Mouse (Mus musculus): ENCODE measurements at regions not wholly inside any gene's neighbourhood (a gene's known extent, or its start where the extent isn't known, plus 50 kb on each side); places are given as distances from the start of the nearest gene placed in this dataset.

DNA sequence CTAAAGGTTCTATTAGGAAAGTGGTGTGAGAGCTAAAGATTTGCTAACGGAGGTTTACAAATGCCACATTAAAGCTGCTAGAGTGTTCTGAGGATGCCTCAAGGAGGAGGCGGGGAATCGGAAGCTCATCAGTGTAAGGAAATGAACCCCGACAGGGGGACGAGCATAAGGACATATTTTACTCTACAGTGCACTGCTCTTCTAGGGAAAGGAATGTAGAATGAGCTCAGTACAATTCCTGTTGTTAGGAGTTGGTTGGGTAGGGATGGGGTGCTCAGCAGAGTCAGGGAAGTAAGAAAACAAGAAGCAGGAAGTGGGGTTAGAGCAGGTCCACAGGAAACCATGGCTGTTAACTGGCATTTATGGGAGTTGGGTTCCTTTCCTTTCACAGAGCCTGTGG, 54.6 kb downstream of the Mex3b start:
- no peak for DNase-seq (ENCODE audit: low read depth)

DNA sequence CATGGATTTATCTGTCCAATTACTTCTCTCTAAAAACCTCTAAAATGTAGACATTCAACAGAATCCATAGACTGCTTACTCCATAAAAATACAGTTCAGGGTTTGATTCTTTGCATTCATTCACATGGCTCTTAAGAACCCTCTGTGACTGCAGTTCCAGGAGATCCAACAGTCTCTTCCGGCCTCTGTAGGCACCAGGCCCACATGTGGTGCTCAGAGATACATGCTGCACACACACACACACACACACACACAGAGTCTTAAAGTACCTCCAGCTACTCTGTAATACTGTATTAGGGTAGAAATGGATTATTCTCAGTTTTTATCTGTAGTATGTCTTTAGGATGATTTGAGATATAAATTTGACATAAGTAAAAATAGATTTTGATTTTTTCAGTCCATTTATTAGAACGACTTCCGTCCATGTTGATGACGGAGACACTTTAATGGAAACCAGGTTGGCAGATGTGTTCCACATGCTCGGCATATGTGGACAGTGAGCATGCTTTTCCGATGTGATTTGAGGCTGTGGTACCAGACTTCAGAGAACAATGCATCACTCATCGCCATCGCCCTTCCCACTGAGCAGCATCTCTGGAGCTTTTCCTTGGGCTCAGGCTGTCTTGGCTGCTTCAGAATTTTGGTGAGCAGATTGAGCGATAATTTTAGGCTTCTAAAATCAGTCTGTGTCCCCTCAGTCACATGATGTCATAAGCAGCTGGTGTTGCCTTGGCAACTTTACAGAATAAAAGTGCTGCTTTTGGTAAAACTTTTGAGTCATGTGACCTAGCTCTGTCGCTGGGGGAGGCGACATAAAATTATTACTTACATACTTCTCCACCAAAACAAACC, 56.3 kb downstream of the Mex3b start:
- DNase-seq (ENCODE audit: low read depth), result no peak

DNA sequence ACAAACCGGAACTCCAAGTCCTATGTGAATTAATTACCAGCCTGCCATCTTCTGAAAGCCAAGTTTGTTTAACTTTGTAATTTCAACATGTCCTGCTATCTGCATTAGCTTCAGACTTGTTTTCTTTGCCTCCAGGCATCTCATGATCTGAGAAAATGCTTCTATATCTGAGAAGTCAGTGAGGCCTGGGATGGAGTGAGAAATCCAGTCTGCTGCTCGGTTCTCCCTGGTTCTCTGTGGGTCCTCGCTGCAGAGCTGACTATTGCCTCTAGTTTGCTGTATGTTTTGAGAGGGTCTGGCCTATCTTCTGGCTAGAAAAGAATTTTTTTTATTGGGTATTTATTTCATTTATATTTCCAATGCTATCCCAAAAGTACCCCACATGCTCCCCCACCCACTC, 57.0 kb downstream of the Mex3b start:
- DNase-seq (ENCODE audit: low read depth), result no peak

DNA sequence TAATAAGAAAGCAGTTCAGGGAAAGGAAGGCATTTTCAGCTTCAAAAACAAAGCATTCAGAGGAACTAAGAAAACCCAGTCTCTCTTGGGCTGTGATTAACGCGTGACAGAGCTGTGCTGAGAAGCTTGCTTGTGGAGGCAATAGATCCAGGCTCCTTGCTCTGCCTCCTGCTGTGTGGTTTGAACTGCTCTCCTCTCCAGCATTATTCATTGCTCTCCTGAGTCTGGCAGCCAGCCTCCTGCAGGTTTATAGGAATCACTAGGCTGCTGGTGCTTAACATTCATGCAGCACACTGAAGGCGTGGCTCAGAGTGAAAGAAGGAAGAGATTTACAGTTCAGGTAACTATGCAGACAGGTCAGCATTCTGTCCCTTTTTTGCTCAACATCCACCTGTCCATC, 71.2 kb downstream of the Mex3b start:
- no peak for DNase-seq (ENCODE audit: low read depth)

DNA sequence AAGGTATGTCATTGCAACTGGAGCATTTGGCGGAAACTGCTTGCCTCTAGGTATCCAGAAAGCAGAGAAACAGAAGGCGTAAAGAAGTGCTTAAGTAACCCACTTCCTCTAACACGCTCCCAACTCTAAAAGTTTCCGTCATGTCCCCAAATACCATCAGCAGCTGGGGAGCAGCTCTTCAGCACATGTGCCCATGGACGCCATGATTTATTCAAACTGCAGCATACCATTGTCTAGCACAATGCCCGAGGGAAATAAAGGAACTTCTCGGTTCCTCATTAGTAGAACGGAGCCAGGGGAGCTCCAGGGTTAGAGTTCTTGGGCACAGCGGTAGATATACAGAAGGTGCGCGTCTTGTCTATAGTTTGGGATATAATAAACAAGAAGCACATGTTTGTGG, 72.4 kb downstream of the Mex3b start:
- DNase-seq (ENCODE audit: low read depth), result no peak

DNA sequence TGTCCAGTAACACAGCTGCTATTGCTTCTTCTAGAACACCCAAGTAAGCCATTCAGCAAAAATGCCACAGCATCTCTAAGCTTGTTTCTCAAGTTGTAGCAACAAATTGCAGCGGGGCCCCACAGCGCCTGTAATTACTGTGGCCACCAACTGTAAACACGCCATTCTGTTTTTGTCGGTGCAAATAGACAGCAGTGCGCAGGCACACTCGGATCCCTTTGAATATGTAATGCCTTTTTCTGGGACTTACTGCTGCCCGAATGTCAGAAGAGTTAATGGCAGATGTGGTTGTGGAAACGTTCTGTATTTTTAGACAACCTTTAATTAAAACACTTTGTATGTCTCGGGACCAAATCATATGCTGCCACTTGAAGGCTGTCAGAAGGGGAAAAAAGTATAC, 76.2 kb downstream of the Mex3b start:
- no peak for DNase-seq (ENCODE audit: low read depth)

DNA sequence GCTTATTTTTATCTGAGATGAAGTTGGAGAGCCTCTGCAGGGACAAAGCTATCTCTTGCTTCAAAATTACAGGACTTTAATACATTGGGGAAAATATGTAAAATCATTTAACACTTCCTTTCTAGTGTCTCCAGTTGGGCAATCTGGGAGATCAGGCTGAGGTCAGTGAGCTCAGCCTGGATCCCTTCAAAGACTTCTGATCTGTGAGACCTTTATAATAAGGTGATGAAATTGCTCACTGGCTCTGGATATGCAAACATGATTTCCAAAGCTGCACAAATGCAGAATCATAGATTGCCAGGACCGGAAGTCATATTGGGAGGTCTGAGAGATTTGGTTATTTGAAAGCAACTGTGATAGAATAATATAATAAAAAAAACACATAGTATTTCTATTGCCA, 76.7 kb downstream of the Mex3b start:
- no peak for DNase-seq (ENCODE audit: low read depth)

DNA sequence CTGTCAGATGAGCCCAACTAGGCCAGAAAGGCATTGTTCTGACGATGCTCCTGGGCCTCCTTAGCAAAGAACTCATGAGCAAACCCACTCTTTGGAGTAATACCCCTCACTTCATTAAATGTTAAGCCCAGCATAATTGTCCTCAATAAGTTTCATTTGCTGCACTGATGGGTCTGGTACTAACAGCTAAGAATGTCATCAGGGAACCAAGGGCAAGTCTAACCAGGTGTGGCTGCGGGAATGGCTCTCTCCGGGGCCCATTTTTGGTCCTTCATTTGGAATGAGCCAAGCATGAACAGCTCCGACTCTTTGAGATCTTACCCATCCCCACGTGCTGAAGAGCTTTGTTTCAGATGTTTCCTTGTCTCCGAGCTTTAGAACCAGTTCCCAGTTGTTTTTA, 82.2 kb downstream of the Mex3b start:
- DNase-seq (ENCODE audit: low read depth), result no peak

DNA sequence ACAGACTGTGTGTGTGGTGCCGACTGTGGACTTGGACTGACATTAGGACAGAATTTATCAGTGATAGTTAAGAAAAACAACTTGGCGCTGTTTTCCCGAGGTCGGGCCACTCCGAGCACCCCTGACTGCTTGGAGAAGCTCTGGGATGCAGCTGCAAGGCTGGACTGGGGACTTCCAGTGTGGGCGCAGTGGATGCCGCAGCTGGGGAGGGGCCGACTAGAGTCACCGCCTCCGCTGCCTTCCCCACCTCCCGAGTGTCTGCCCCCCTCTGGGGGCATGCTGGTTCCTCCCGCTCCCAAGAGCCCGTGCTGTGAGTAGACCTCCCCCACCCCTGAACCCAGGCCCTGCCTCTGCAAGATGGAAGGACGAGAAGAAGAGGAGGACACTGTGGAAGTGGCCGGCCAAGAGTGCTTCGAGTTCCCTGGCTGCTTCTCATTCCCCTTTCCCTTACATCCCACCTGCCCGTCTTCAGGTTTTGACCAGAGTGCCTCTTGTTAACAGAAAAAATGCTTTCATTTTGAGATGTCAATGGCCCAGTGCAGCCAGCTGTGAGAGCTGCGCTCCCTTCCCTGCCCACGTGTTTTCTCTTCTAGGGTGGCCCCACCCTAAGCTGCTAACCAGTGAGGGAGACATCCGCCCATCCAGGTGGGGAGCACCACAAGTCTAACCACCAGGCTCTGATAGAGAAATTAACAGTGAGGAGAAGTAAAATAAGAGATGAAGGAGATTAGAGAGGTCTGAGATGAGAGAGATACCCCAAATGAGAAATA, 90.3 kb downstream of the Mex3b start:
- no peak for DNase-seq (ENCODE audit: low read depth)

DNA sequence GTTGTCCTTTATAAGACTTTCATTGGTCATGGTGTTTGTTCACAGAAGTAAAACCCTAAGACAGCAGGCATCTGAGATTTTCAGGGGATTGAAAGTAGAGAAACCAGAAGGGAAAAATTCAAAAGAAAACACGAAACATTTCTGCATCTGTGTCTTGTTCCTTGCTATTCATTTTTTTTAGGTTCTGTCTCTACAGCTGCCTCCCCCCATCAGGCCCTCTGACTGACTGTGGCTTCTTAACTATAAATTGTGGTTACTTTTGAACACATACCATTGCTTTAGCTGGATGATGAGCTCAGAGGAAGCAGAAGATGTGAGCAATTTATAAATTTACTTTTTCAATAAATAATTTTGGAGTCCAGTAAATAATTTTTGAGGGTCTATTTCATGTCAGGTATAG, 103.5 kb downstream of the Mex3b start:
- DNase-seq (ENCODE audit: low read depth), result no peak

DNA sequence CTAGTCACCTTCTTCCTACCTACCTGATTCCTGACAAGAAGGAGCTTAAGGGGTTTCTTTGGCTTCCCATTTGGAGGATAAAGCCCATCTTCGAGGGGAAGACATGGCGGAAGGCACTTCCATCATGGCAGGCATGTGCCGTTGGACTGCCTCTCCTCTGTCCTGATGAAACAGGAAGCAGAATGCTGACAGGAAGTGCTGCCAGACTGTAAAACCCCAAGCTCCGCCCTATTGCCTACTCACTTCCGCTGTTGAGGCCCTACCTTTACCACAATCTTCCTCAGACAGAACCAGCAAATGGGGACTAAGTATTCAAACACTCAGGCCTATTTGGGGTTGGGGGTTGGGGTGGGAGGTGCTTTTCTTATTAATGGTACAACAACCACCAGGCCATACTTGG, 104.1 kb downstream of the Mex3b start:
- DNase-seq (ENCODE audit: low read depth), result peak; percentile 67

DNA sequence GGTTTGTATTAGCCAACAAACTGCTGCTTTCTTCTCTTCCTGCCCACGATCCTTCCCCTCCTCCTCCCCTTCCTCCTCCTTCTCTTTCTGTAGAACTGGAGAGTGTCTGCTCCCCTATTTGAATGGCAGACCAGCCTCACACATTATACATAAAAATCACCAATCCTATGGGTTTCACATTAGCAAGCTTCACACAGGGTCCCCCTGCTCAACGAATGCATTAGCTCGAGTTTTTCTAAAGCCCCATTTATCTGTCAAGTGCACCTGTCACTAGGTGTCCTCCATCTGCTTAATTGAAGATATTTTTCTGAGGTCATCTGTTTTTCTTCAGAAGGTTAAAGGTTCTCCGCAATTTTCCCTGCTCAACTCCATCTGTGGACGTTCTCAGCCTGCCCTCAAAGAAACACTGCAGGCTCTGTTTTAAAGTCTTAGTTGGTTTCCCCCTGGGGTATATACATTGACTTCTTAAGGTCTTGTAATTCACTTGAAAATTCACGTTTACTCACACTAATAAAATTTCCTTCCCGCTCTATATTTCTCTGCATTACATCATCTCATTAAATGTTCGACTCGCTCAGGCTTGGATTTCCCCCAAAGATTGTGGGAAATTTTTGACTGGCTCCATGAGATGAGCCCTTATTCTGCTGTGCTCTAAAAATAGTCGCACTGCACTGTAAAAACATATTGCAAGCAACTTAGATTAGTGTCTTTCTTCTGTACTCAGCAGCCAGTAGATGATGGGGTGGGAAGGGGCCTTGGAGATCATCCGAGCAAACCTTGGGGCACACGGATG, 105.3 kb downstream of the Mex3b start:
- no peak for DNase-seq (ENCODE audit: low read depth)

DNA sequence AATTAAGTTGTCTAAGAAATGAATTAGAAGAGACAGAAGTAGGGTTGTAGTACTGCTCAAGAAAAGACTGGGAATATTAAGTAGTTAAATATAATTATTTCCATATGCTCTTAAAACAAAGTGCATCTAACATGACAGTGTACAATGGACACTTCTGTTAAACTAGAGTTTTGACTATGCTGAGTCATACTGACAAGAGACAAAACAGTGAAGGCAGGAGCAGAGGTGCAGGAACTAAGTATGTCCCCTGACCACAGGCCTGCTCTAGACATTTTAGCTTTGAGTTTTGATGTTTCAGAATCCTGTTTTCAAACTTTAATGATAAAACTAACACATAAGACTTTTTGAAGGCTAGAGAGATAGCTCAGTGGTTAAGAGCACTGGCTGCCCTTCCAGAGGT, 123.6 kb downstream of the Mex3b start:
- peak; percentile 15 for DNase-seq (ENCODE audit: low read depth)

DNA sequence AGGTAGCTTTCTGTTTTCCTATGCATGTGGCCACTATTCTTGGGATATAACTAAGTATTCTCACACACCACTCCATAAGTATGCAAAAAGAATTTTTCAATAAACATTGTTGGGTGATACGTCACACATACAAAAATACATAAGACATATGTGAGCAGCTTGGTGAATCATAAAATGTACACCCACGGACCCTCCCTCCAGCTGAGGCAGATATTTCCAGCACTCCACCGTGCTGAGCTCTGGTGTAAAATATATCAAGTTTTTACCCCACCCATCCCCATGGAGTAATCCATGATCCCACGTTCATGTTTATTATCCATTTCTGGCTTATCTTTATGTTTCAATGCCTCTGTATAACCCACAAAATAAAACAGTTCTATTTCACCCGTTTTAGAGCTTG, 126.0 kb downstream of the Mex3b start:
- no peak for DNase-seq (ENCODE audit: low read depth)

DNA sequence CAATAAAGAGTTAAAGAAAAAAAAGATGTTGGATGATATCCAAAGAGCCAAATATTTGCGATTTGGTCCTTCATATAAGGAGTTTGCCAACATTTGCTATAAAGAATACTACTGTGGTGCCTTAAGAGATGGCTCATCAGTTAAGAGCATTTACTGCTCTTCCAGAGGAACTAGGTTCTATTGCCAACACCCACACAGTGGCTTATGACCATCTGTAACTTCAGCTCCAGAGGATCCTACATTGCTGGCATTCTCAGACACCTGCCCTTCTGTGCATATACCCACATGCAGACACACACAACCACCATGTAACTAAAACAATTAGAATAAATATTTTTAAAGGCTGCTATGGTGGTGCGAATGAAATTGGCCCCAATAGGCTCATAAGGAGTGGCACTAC, 131.7 kb downstream of the Mex3b start:
- no peak for DNase-seq (ENCODE audit: low read depth)

DNA sequence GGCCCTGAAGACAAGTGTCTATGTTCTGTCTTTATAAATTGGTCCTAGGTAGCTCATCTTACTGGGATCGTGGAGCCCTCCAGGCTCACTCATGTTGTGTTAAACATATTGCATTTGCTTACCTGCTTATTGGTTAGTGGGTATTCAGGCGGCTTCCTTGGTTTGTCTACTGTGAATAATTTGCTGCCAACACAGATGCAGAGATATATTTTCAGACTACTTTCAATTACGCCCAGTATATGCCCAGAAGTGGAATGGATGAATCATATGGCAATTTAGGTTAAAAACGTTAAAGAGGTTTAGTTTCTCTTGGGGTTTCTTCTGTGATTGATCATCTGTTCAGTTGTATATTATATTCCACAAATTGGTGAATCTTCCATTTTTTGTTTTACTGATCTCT, 140.4 kb downstream of the Mex3b start:
- DNase-seq (ENCODE audit: low read depth), result no peak

DNA sequence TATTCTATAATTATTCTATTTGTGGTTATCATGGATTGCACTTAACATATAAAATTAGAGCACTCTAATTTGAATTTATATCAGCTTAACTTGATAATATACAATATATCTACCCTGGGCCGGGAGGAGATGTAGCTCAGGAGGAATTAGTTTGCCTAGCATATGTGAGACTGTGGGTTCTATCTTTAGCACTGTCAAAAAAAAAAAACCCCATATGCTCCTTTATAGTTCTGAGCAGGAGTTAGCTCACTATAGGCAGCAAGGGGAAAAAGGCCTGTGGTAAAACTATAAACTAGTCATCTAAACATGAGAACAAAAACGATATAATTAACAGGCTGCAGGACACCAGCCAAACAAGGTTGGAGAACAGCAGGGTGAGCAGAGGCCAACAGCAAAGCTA, 145.0 kb downstream of the Mex3b start:
- DNase-seq (ENCODE audit: low read depth), result no peak

DNA sequence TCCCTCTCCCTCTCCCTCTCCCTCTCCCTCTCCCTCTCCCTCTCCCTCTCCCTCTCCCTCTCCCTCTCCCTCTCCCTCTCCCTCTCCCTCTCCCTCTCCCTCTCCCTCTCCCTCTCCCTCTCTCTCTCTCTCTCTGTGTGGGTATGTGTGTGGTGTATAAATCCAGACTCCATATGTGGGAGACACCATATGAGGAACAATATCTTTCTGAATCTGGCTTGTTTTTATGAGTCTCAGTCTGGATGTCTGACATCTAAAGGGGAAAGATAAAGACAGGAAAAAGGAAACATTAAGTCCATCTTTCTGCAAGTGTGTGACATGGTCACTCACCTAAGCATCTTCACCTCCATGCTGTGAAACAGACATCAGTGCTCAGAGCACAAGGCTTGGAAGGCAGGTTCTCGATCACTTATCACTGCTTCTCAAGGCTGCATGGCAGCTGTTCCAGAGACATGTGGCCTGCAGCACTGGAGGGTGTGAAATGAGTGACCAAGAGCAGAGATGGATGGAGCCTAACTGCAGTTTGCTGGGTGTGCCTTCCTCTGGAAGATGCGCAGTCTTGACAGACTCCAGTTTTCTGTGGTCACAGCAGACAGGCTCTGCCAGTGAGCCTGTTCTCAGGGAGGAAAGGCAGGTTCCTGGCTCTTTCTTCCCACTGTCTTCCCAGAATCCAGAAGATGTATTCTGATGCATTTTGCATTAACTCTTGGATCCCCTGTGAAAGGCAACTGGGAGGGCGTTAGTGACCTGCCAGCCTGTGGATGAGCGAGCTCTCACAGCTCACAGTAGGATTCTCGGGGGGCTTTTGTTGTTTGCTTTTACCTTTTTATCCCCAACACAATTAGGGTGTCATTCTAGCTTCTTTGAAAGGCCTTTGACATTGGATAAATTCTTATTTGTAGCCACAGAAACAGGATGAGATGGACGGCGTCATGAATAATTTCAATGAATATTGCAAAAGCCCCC, 147.9 kb downstream of the Mex3b start:
- no peak for DNase-seq (ENCODE audit: low read depth)

DNA sequence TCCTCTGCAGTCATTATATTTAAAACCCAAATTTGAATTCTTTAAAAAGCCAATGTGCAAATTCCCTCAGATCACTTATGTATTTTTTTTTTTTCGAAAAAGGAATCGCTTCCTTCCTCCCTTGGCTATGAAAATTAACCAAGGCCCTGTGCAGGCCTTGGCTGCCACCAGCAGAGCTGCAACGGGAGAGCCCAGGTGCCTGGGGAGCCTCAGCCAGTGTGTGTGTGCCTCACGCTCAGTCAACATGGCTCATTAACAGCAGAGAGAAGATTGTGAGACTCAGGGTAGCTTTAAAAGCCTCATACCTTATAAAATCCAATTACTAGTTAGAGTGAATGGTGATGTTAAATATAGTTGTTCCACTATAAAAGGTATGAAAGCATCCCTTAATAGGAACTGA, 148.6 kb downstream of the Mex3b start:
- no peak for DNase-seq (ENCODE audit: low read depth)

DNA sequence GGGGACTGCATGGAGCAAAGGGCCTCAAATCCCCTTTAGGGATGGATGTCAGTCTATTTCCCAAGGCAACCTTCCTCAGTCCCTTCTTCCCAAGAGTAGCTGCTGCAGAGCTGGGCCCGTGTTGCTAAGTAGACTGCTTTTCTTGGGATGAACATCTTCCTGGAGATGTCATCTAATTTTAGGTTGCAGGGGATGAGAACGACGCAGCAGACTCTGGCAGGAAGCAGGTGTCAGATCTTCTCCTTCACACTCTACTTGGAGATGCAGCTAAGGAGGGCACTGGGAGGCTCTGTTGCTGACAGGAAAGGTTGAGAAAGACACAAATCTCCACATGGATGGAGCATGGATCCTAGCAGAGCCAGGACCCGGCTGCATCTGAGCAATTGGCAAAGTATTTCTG, 149.4 kb downstream of the Mex3b start:
- no peak for DNase-seq (ENCODE audit: low read depth)

DNA sequence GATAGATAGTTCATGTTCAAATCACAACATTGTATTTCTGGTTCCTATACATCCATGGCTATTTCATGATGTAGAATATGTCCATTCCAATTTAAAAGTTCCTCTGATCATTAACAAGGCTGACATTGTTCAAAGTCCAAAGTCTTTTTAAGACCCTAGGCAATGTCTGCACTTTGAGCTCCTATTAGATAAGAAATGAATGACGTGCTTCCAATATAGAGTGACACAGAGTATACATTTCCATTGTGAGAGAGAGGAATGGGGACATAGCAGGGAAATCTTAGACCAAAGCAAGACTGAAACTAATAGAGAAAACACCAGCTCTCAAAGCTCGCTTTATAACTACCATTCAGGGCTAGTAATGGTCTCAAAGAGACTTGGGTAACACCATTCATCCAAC, 153.5 kb downstream of the Mex3b start:
- DNase-seq (ENCODE audit: low read depth), result no peak

DNA sequence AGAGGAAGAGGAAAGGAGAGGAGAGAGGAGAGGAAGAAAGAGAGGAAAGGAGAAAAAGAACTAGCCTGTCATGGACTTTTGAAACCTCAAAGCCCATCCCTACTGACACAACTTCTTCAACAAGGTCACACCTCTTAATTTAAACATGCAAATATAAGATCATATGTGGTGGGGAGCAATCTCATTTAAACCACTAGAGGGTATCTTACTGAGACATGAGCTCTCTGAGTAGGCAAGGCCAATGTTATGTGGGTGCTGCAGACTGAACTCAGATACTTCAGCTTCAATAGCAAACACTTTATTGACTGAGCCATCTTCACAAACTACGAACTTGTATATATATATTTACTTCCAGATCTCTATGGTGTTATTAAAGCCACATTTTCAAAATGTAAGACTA, 156.9 kb downstream of the Mex3b start:
- DNase-seq (ENCODE audit: low read depth), result peak; percentile 37

Measured in 416B (cell line).